Mouse (Mus musculus): Measurements from ENCODE around the gene Tprkb.
"Not testable (repeated sequence)": the region's sequence is repeated elsewhere in the genome, so short reads cannot be mapped to it uniquely, and the experiment has no call there.

Tprkb gene
- long read RNA-seq, experiment 1, transcript Tprkb-201 (6 exons, 2,103 nt): major isoform, 12 of 31 reads
- long read RNA-seq, experiment 1, partial matches to known transcripts: 2 of 31 reads
- long read RNA-seq, experiment 1, other reads (novel, unspliced or antisense): 11 of 31 reads
- long read RNA-seq, experiment 2, transcript Tprkb-201 (6 exons, 2,103 nt): major isoform, 15 of 38 reads
- long read RNA-seq, experiment 2, partial matches to known transcripts: 4 of 38 reads
- long read RNA-seq, experiment 2, other reads (novel, unspliced or antisense): 9 of 38 reads

GRCm38 (mm10) chr6:85911587-85911986, at the start of gene Tprkb:
Tprkb (plus strand) TSS chr6:85911865.
- intact Hi-C loops (cut with DNase I): no loop called here

- intact Hi-C loops (cut with DNase I): no loop called here
Measured at GRCm38 (mm10) chr6:85862565-85862964, 49.1 kb upstream of the Tprkb start.

- intact Hi-C loops (cut with DNase I): no loop called here
Measured at GRCm38 (mm10) chr6:85863136-85863535, 48.5 kb upstream of the Tprkb start.

DNA sequence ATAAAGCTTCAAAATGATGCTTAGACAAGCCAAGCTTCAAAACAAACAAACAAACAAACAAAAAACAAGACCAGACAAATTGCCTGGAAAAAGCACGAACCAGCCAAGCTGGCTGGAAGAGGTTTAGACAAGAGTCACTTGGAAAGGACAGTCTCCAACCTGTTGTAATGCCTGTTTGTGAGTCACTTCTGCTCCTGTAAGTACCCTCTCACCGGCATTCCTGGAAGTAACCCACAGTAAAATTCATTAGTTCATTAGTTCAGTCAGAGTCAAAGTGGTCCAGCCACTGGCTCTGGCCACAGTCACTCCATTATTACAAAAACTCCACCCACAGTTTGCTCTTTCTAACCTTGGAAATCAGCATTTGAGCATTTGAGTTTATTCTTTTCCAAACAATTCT, 47.8 kb upstream of the Tprkb start:
- intact Hi-C loops (cut with DNase I): no loop called here

GRCm38 (mm10) chr6:85864900-85865639, 46.6 kb upstream of the Tprkb start:
- intact Hi-C loops (cut with DNase I): not testable (repeated sequence)

GRCm38 (mm10) chr6:85866166-85866565, 45.5 kb upstream of the Tprkb start:
- intact Hi-C loops (cut with DNase I): not testable (repeated sequence)

GRCm38 (mm10) chr6:85866995-85867394, 44.7 kb upstream of the Tprkb start:
- intact Hi-C loops (cut with DNase I): not testable (repeated sequence)

GRCm38 (mm10) chr6:85867726-85868690, 43.7 kb upstream of the Tprkb start:
- intact Hi-C loops (cut with DNase I): no loop called here

DNA sequence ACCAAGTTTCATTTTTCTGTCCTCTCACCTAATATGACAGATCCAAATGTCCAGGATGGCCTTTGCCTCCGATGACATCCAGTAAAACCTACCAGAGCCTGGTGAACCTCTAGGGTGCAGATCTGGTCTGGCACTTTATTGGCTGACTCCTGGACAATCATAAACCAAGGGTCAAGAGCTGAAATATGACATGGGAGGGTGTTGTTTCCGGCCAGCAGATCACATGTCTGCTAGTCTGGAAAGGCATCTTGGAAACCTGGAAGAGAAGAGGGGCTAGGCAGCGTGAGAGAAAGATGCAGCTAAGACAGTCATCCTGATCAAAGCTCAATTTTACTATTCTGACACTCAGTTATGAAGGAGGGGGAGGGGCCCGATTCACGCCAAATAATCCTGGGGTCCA, 42.7 kb upstream of the Tprkb start, which contains the start of gene Nat8f2:
Nat8f2 (minus strand) TSS at position 153 of the 400 bp plus-strand sequence.
- intact Hi-C loops (cut with DNase I): not testable (repeated sequence)

- intact Hi-C loops (cut with DNase I): not testable (repeated sequence)
Measured at GRCm38 (mm10) chr6:85883246-85883645, 28.4 kb upstream of the Tprkb start.

GRCm38 (mm10) chr6:85884311-85884710, 27.4 kb upstream of the Tprkb start:
- intact Hi-C loops (cut with DNase I): no loop called here

DNA sequence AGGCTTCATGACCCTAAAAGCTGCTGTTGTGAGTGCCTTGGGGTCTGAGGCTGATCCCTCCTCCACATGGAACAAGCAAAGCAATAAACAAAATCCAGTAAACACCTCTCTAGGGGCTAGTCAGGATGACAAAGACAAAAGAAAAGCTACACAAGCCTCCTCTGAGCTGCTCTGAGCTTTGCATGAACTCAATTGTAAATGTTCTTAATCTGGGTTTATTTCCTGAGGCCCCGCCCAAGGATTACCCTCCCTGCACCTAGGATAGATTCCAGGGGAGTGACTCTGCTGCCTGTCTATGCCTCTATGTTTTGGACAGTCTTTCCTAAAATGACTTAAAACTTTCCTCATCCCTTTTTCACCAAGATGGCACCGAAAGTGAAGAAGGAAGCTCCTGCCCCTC, 22.7 kb upstream of the Tprkb start:
- intact Hi-C loops (cut with DNase I): no loop called here

- intact Hi-C loops (cut with DNase I): loop anchor here (5.0 kb wide), 2 partner anchors 63 to 112 kb away; partner anchors contain the start of gene Nat8
Measured at GRCm38 (mm10) chr6:85895061-85895648, 16.5 kb upstream of the Tprkb start.

- intact Hi-C loops (cut with DNase I): loop anchor here (5.0 kb wide), 2 partner anchors 67 to 108 kb away; partner anchors contain the start of gene Nat8
Measured at GRCm38 (mm10) chr6:85898596-85899475, 12.8 kb upstream of the Tprkb start.

DNA sequence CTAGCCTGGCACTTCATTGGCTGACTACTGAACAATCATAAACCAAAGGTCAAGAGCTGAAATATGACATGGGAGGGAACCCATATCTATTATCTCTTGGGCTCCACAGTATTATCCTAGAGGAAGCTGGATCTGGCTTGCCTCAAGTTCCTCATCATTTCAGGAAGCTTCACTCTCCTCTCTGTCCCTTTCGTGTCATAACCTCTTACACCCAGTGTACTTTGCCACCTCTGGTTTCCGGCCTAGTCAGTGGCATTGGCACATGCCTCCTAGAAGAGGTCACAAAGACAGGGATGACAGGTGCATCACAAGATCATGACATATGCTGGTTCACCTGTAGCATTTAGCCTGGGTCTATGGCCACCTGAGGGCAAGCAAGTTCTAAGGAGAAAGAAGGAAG, 9.4 kb upstream of the Tprkb start:
- intact Hi-C loops (cut with DNase I): no loop called here

GRCm38 (mm10) chr6:85904642-85905061, 7.0 kb upstream of the Tprkb start, which contains the start of gene Nat8f4:
Nat8f4 (minus strand) TSS chr6:85904884.
- intact Hi-C loops (cut with DNase I): not testable (repeated sequence)

DNA sequence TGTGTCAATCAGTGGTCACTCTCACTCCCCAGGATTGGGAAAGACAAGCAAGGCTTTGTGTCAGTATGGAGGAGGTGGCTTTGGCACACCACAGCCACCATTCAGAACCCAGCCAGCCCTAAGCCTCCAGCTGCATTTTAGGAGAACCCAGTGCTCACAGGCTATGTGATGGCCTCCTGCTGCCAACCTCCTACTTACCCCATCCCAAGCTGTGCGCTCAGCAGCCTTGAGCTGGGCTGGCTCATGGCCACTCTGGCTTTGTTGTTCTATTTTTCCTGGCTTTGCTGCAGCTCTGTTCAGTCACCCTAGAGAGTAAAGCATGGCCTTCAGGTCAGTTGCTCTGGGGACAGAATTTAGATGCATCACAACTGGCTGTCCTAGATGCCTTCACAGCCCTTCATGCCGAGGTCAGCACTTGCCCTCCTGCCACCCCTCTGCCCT, 4.7 kb upstream of the Tprkb start:
- intact Hi-C loops (cut with DNase I): not testable (repeated sequence)

GRCm38 (mm10) chr6:85908341-85908740, 3.3 kb upstream of the Tprkb start:
- intact Hi-C loops (cut with DNase I): no loop called here

- intact Hi-C loops (cut with DNase I): no loop called here
Measured at GRCm38 (mm10) chr6:85909704-85910103, 2.0 kb upstream of the Tprkb start.

DNA sequence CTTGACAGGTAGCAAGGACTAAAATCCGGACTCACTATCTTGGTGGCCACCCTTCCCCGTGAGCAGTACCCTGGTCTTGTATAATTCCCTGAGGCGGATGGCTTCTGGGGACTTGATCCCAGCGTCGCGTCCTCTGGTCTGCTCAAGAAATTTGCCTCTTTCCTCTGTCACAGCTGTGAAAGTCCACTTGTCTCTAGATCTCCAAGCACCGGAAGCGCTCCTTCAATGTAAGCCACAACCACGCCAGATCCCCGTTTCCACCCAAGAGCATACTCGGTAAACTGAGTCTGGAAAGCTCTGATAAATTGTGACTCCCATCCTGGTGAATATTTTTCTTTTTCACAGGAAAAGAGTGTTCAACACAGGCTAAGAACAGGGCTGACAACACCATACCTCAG, 3.5 kb downstream of the Tprkb start:
- intact Hi-C loops (cut with DNase I): loop anchor here (5.0 kb wide), 1 partner anchor 42 kb away; no protein-coding TSS in a partner anchor

All from adrenal gland (tissue).